Mouse (Mus musculus) gastrocnemius, adult 8-10 months (tissue): ENCODE results near the gene Fgfr1op. TPM values are rescaled to one million over a fixed set of nuclear protein-coding genes. Genes with fewer than 3 reads are reported as not detected.
"Not testable (repeated sequence)": the region's sequence is repeated elsewhere in the genome, so short reads cannot be mapped to it uniquely, and the experiment has no call there.

Experiments used
- DNase-seq, 2 experiments: peaks; one replicate each; pipeline ENCODE4 v3.0.0; 2022; ENCODE audit warnings: low spot score in 2 of 2
- total RNA-seq, 4 experiments: library from RNA; stranded (reverse); gene quantifications; 2 replicates each; pipeline ENCODE4 v1.2.4; 2022

The Fgfr1op gene
- 10 to 100 TPM; 14.6 to 19.1 (median 15.8) TPM for total RNA-seq

GRCm38 (mm10) chr17:8164701-8165607, at the start of gene Fgfr1op:
Gene Fgfr1op (plus strand): TSS chr17:8165501.
- DNase-seq: peak; percentile 53 to 59

GRCm38 (mm10) chr17:8116378-8116777, 48.9 kb upstream of the Fgfr1op start:
- DNase-seq: not testable (repeated sequence)

- DNase-seq: not testable (repeated sequence)
These were observed 48.4 kb upstream of the Fgfr1op start for GRCm38 (mm10) chr17:8116928-8117327.

GRCm38 (mm10) chr17:8122974-8123373, 42.3 kb upstream of the Fgfr1op start:
- not testable (repeated sequence) for DNase-seq

- DNase-seq: not testable (repeated sequence)
These were observed 40.7 kb upstream of the Fgfr1op start for GRCm38 (mm10) chr17:8124586-8124985.

GRCm38 (mm10) chr17:8128326-8128993, 36.8 kb upstream of the Fgfr1op start:
- not testable (repeated sequence) for DNase-seq

GRCm38 (mm10) chr17:8129578-8129977, 35.7 kb upstream of the Fgfr1op start:
- not testable (repeated sequence) for DNase-seq

- DNase-seq: not testable (repeated sequence)
These were observed 34.5 kb upstream of the Fgfr1op start for GRCm38 (mm10) chr17:8130849-8131248.

- not testable (repeated sequence) for DNase-seq
These were observed 27.2 kb upstream of the Fgfr1op start for GRCm38 (mm10) chr17:8138116-8138515.

- DNase-seq: not testable (repeated sequence)
These were observed 25.1 kb upstream of the Fgfr1op start for GRCm38 (mm10) chr17:8140210-8140609.

GRCm38 (mm10) chr17:8143802-8144673, 21.3 kb upstream of the Fgfr1op start:
- peak in 1 of 2 experiments; percentile 8 for DNase-seq

GRCm38 (mm10) chr17:8146931-8147330, 18.4 kb upstream of the Fgfr1op start:
- DNase-seq: peak in 1 of 2 experiments; percentile 36

- DNase-seq: peak in 1 of 2 experiments; percentile 41
These were observed 17.6 kb upstream of the Fgfr1op start, which contains the start of the genes Gm49673 and Rnaset2a for GRCm38 (mm10) chr17:8147439-8148316. Gene Gm49673 (minus strand): TSS chr17:8147788. Gene Rnaset2a (minus strand): TSS chr17:8148097.

- not testable (repeated sequence) for DNase-seq
These were observed 10.3 kb upstream of the Fgfr1op start for GRCm38 (mm10) chr17:8155010-8155409.

- DNase-seq: not testable (repeated sequence)
These were observed 9.3 kb upstream of the Fgfr1op start for GRCm38 (mm10) chr17:8155982-8156381.

GRCm38 (mm10) chr17:8158627-8159026, 6.7 kb upstream of the Fgfr1op start:
- DNase-seq: not testable (repeated sequence)

- not testable (repeated sequence) for DNase-seq
These were observed 4.3 kb upstream of the Fgfr1op start for GRCm38 (mm10) chr17:8160969-8161368.

- DNase-seq: peak; percentile 21 to 33
These were observed 276 bp downstream of the Fgfr1op start for GRCm38 (mm10) chr17:8165608-8165945.

- not testable (repeated sequence) for DNase-seq
These were observed 676 bp downstream of the Fgfr1op start for GRCm38 (mm10) chr17:8165977-8166376.

GRCm38 (mm10) chr17:8166454-8166853, 1.2 kb downstream of the Fgfr1op start:
- DNase-seq: not testable (repeated sequence)
